Mouse (Mus musculus): ENCODE measurements around the gene Atpaf2.
A peak's percentile ranks its signal among the peaks of the same experiment; 100 is the strongest.

Gene Atpaf2

DNA sequence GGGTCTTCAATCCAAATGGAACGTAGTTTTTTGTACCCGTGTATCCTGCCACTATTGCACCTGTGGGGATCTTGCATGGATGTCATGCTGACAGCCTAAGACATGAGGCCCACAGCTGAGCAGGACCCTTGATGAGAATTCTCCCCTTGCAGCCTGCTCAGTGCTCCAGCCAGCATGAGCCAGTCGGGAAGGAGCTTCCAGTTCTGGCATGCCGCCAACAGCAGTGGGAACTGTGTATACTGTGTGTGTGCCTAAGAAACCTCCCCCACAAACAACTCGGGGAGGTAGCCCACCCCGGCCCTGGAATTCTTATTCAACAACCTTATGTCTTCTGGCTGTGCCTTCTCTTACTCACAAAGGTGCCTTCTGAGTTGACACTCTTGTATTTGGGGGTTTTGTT, 21.7 kb downstream of the Atpaf2 start:
- peak; percentile 47 to 53 for DNase-seq

DNA sequence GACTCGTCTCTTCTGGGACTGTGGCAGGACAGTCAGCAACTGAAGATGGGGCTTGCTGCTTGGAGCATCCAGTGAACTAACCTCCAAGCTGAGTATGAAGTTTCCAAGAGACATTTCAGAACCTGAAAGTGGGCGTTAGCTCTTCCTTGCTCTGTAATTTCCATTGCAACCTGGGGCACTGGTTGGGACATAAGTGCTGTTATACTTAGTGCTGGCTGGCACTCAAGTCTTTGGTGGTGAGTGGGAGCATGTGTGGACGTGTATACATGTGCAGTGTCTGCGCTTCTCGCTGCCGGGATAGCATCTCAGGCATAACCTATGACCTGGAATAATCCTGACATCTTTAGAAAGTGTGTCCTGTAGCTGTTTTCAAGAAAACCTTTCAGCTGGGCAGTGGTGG, 26.9 kb downstream of the Atpaf2 start:
- no peak for DNase-seq

DNA sequence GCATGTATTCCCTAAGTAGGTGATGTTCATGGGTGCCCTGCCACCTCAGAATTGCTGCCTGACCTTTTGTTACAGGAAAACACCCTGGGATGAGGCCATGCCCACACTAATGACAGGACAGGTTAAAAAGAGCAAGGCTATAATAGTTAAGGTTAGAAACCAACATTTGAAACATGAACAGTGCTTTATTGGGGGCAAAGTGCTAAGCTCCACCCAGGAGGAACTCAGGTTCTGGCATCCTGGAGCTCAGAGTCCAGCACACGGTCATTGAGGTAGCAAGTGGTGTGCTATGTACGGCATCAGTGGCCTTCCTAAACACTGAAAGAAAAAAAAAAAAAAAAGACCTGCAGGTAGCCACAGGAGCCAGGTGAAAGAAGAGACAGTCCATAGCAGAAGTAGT, 30.3 kb downstream of the Atpaf2 start:
- no peak for DNase-seq

DNA sequence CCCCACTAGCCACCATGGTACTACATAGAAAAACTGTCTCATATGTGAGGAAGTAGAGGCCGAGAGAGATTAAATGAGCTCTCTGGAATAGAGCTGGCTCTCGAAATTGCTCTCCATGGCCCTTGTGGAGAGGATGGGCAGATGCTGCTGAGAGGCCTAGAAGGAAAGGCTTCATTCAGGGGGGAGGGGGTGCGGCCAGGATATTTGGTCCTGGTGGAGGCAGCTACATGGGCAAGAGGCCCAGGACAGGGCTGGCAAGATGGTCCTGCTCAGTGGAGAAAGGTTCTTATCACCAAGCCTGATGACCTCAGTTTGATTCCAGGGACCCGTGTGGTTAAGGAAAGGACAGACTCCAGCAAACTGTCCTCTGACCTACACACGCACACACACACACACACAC, 32.3 kb downstream of the Atpaf2 start:
- no peak for DNase-seq

DNA sequence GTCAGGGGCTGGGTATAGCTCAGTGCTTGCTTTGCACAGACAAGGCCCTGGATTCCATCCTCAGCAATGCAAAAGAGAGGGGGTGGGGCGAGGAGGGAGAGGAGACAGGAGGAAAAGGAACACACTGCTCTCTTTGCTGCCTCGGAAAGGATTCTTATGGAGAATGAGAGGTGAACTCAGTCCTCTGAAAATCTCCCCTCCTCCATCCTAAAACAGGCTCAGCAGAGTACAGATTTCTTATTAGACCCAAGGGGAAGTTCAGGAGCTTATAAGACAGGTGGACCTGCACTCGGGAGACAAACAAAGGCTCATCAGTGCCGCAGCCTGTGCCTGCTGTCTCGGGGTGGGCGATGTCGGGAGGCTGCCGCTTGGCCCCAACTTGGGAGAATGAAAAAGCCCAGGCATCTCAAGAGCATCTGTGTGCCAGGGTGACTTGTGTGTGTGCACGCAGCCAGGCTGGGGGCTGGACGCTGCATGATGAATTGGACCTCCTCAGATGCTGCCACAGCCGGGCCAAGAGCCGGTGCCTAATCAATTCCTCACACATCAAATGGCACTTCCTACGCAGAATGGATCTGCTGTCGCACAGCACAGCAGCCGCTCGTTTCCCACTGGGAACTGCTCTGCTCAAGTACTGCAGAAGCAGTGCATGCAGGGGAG, 33.4 kb downstream of the Atpaf2 start:
- no peak for DNase-seq

- no peak for DNase-seq
Measured at GRCm38 (mm10) chr11:60383518-60383917, 34.7 kb downstream of the Atpaf2 start.

DNA sequence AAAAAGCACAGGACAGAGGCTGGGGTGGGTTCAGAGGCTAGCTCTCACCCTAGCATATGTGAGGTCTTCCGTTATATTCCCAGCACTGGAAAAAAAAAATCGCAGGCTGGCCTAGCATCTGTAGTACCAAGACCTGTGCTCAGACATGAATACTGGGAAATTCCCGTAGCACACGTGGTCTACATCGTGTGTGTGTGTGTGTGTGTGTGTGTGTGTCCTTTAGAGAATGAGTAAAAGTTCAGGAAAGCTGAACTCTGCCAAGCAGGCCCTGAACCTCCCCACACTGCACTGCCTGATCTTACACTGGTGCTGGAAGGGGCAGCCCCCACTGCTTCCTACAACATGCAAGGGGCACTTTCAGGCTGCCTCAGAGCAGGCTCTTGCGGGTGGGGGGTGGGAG, 43.8 kb downstream of the Atpaf2 start:
- no peak for DNase-seq

- DNase-seq = no peak
Measured at GRCm38 (mm10) chr11:60370431-60370830, 47.8 kb downstream of the Atpaf2 start.

DNA sequence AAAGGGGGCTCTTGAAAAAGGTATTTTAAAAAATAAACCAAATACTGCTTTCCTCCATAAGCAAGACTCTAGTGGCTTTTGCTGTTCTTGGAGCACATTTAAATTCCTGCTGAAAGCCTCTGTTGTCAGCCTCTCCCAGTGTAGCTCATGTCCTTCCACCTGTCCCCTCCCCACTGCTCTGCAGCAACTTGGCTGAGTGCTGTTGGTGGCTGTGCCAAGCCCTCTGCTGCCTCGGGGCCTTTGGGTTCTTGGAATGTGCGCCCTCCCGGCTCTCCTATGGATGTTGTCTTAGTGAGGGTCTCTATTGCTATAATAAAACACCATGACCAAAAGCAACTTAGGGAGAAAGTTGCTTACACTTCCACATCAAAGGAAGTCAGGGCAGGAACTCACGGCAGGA, 48.8 kb downstream of the Atpaf2 start:
- no peak for DNase-seq

DNA sequence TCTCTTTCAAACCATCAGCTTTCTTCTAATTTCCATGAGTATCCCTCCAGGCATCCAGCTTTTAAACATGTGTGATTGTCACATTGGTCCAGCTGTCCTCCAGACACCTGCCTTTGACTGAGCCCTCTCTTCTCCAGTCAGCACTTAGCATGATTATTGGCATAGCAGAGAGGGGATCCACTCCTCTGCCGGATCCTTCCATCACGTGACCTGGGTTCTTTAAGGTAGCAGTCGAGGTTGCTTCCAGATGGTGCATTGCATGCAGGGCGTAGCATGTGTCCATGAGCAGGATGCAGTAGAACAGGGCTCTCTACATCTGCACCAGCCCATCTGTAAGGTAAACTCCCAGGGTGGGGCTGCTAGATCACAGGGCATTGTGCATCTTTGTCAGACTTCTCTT, 49.3 kb downstream of the Atpaf2 start:
- DNase-seq = no peak

GRCm38 (mm10) chr11:60367256-60367655, 51.0 kb downstream of the Atpaf2 start:
- DNase-seq = no peak

DNA sequence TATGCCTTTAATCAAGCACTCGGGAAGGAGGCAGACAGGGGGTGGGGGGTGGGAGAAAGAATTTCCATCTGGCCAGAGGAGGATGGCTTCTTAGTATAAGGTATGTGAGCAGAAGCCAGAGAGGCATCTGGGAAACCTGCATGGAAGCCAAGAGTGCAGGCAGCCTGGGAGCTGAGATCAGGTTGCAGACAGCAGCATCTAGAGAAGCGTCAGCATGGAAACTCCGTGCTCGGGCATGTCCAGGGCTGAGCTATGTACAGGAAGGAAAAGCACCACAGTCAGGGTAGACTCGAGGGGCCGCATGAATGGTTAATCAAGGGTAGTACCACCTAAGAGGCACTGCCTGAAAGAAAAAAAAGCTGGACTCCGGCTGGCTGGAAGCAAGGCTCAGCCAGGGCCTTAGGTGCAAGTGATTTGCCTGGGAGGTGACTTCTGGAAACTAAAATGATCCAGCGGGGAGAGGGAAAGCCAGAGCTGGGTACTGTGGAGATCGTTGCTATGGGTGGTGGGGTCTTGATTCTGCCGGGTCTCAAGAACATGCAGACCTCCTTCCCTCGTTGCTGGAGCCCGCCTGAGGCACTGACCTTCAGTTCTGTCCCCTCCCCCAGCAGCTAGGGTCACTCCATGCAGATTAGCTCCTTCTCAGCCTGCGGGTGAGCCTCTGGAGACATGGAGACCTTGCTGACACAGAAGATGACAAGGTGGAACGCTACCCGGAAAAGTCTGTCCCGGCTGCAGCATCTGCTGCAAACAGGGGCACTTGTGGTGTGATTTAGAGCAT, 51.8 kb downstream of the Atpaf2 start:
- DNase-seq = no peak

- DNase-seq = peak in 1 of 2 experiments; percentile 16
Measured at GRCm38 (mm10) chr11:60360631-60361201, 57.5 kb downstream of the Atpaf2 start.

DNA sequence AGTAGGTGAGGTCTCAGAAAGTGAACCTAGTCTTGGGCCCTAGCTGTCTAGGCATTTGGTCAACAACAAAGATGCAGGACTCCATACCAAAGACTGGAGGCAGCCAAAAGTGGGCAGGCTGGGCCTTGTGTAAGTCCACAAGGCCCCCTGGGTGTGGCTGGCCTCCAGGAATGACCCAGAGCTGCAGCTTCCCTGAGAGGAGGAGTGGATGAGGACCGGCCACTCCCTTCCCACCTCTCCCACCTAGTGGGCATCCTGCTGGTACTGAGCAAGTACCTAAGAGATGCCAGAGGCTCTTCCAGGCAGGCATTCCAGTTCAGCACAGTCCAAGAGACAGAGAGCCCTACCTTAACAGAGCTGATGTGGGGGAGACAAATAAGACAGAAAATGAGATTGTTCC, 58.3 kb downstream of the Atpaf2 start:
- DNase-seq = no peak

DNA sequence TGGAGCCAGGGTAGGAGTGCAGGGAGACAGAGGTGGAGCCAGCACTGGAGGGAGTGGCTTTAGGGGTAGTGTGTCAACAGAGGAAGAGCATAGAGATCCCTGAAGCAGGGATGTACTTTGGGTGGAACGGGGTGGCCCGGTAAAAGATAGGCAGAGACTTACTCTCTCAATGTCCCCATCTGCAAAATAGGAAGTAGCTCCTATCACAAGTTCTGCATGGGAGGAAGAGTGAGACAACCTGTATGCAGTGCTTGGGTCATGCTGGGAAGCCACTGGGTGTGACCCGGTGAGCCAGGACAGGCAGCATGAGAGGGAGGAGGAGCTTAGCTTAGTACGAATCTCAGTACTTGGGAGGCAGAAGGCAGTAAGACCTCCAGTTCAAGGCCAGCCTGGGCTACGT, 59.1 kb downstream of the Atpaf2 start:
- no peak for DNase-seq

DNA sequence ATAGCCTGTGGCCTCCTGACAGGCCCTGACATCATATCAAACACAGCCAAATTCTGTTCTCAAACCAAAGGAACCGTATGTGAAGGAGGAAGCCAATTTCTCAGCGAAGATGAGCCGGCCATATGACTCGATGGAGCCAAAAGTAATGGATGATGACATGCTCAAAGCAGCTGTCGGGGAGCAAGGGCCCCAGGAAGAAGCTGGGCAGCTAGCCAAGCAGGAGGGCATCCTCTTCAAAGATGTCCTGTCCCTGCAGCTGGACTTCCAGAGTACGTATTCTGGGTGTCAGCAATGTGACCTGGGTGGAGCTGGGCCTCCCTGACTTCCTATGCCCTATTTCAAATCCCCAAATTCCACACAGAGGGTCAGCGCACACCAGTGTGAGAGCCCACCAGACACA, 59.7 kb downstream of the Atpaf2 start:
- DNase-seq = peak in 1 of 2 experiments; percentile 32

DNA sequence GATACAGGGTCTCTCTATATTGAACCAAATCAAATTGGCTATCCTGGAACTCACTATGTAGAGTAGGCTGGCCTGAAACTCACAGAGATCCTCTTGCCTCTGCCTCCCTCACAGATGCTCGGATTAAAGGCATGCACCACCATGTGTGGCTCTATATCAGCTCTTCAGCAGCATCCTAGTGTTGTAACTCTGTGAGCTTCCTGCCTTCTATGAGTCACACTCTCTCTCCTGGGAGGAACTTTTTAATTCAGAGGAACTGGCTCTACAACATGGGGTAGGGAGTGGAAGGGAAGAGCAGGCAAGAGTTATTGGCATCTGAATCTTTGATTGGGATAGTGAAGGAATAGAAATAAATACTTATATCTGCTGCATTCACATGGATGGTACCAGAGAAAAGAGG, 61.1 kb downstream of the Atpaf2 start:
- DNase-seq = no peak

GRCm38 (mm10) chr11:60355952-60356351, 62.3 kb downstream of the Atpaf2 start:
- DNase-seq = no peak

DNA sequence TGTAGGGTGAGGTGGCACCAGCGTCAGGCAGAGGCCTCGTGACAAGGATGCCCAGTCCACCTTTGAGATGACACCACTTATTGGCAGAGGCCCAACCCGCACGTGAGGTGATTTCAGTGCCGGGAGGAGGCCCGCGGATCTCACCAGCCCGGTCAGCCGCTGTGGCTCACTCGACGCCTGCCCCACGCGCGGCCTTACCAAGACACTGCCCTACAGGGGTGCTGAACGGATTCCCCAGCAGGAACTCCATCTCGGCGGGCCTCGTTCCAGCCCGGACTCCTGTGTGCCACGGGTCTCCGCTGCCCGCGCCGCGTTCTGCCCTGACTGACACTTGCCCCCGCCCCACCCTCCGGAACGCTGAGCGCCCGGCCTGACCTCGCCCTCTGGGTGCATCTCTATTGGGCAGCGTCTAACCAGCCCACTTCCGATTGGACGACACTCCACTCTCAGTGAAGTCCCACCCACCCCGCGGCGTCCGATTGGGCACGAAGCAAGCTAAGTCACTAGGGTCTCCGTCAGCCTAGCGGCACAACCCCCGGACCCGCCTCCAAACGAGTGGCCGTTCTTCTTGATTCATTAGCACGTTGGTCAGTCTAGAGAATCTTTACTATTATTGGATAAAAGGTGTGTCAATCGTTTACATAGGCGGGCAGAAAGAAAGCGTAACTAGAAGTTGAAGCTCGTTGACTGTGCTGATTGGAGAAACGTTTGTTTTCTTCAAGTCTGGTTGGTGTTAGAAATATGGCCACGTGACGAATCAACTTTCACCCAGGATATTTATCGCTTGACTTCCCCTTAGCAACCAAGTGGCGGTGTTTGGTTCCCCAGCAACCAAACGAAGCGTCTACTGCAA, 65.5 kb downstream of the Atpaf2 start, which contains the start of the genes Tom1l2 and Drc3:
Tom1l2 (minus strand) TSS at position 347 of the 853 bp plus-strand sequence.
Drc3 (plus strand) TSS at position 771 of the 853 bp plus-strand sequence.
- DNase-seq = peak; percentile 99 to 100

DNA sequence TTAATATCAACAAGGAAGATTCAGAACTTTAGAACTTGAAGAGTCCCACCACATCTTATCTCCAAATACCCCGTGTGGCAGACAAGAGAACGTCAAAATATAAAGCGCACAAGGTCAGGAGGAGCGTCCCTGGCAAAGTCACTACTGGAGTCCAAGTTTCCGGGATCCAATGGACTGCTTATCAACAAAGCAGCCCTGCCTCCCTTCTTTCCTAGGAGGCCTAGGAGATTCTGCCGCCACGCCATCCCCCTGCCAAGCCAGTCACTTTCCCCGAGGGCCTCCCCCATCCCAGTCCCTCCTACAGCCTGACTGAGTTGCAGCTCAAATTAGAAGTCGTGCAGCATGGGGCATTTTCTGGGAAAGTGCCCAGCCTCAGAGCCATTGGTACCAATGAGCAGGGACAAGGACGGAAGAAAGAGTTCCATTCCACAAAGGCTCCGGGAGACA, 66.3 kb downstream of the Atpaf2 start:
- DNase-seq = peak; percentile 38 to 42

DNA sequence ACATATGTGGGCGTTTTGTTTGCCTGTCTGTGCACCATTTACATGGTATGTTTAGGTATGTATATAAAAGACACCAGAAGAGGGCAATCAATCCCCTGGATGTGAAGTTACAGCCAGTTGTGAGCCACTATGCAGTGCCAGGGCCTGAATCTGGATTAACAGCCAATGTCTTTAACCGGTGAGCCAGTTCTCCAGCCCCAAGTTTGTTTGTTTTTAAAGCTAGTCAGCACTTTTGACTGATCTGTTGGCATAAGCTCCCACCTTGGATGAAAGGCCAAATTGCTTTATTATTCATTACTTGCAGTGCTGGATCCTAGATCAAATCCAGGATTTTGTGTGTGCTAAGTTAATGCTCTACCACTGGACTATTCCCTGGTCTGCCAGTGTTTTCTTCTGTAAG, 66.9 kb downstream of the Atpaf2 start:
- DNase-seq = no peak
